Mouse (Mus musculus) stomach, embryonic 14.5 days (tissue): ENCODE data around the gene Fasn. TPM values are rescaled to one million over a fixed set of nuclear protein-coding genes. Genes with fewer than 3 reads are reported as not detected.
A peak's percentile ranks its signal among the peaks of the same experiment; 100 is the strongest.
"Not testable (repeated sequence)": the region's sequence is repeated elsewhere in the genome, so short reads cannot be mapped to it uniquely, and the experiment has no call there.

Experiments used
- ATAC-seq: fragments of 200-750 bp; cut with Nextera tagmentation; 2 replicates; pipeline ENCODE4 v1.8.0; 2017; ENCODE audit warnings: low read depth, moderate TSS enrichment; ENCODE audit not compliant: insufficient number of reproducible peaks, insufficient read depth, low FRiP score
- H3K27ac ChIP-seq: fragments of 300-500 bp; sonication (generic); 2 replicates; pipeline ENCODE4 v1.5.1; 2014; ENCODE audit warnings: mild to moderate bottlenecking, low read length, moderate library complexity, mixed read lengths
- H3K27me3 ChIP-seq: fragments of 300-500 bp; sonication (generic); 2 replicates; pipeline ENCODE4 v1.6.1; 2014; ENCODE audit warnings: low read length, control low read depth, mixed read lengths; ENCODE audit not compliant: control insufficient read depth, insufficient read depth
- H3K36me3 ChIP-seq: fragments of 300-500 bp; sonication (generic); 2 replicates; pipeline ENCODE4 v1.6.1; 2014; ENCODE audit warnings: mild to moderate bottlenecking, control low read depth, low read length, moderate library complexity, mixed read lengths; ENCODE audit not compliant: control insufficient read depth, insufficient read depth
- H3K4me1 ChIP-seq: fragments of 300-500 bp; sonication (generic); 2 replicates; pipeline ENCODE4 v1.6.1; 2014; ENCODE audit warnings: low read length, control low read depth, mixed read lengths; ENCODE audit not compliant: control insufficient read depth, insufficient read depth
- H3K4me2 ChIP-seq: fragments of 300-500 bp; sonication (generic); replicated peaks from 2 replicates; pipeline ENCODE4 v1.6.1; 2014; ENCODE audit warnings: low read depth, low read length, control low read depth
- H3K4me3 ChIP-seq: fragments of 300-500 bp; sonication (generic); 2 replicates; pipeline ENCODE4 v1.5.1; 2014; ENCODE audit warnings: low read depth, low read length, control low read depth
- H3K9ac ChIP-seq: fragments of 300-500 bp; sonication (generic); replicated peaks from 2 replicates; pipeline ENCODE4 v1.6.1; 2014; ENCODE audit warnings: low read depth, mild to moderate bottlenecking, control low read depth, low read length, moderate library complexity, mixed read lengths
- H3K9me3 ChIP-seq: fragments of 300-500 bp; sonication (generic); 2 replicates; pipeline ENCODE4 v1.6.1; 2016; ENCODE audit warnings: low read depth, low read length, control low read depth; ENCODE audit not compliant: control insufficient read depth
- WGBS: fragments of 180-500 bp; shearing (Covaris S2); extraction: QIAGEN DNeasy Blood & Tissue Kit; methylation state at CpG from one replicate; pipeline ENCODE4 v1.1.7; 2014; 5-methylcytosine and 5-hydroxymethylcytosine counted together
- polyA plus RNA-seq: library from polyadenylated mRNA; unstranded; fragments of >200 nt; fragmentation: Nextera tagmentation; extraction: Ambion mirVana; gene quantifications from 2 replicates; pipeline ENCODE4 v1.2.1, GENCODE M21; 2014

Gene Fasn
- polyA plus RNA-seq, 1 experiment from 2014 or later = 70.9 TPM

DNA sequence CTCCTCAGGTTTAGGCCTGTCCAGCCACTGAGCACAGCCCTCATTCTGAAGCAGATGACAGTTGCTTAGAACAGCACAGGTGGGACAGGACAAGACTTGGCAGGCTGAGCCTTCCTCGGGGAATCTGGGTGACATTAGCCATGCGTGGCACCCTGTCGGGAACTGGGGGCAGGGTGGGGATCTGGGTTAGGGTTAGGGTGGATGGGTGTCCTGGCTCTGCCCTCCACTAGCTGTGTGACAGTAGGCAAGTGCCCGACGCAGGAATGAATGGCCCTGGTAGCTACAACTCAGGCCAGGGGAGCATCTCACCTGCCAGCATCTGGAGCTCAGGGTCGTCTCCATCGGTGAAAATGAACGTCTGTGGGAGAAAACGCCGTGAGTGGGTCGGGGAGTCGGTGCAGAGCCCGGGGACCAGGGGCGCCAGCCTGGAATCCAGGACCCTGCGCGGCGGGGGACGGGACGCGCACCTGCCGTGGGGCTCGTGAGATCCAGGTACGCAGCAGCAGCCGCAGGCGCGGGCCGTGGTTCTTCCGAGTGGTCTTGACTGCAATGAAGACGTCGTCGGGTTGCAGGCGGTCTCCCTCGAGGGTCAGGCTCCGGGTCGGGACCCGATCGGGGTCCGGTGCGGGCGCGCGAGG, 40.8 kb downstream of the Fasn start:
- Histone ChIP-seq H3K27me3 (no peaks in the 10 kb centered on the region), H3K36me3 (peaks cover 29% of the 10 kb centered on the region), H3K9ac (peak overlapping the region; percentile 88), H3K4me2 (peak overlapping the region; percentile 93), H3K4me1 (peaks cover 7% of the 10 kb centered on the region; the same call in 1 of the 2 replicates), H3K4me3 (peak overlapping the region; percentile 85), H3K9me3 (no peaks in the 10 kb centered on the region), H3K27ac (peak overlapping the region; percentile 49)
- peak; percentile 11; the same call in 1 of the 2 replicates for ATAC-seq
- WGBS = 2% methylated on average over 42 of the region's 42 CpGs

DNA sequence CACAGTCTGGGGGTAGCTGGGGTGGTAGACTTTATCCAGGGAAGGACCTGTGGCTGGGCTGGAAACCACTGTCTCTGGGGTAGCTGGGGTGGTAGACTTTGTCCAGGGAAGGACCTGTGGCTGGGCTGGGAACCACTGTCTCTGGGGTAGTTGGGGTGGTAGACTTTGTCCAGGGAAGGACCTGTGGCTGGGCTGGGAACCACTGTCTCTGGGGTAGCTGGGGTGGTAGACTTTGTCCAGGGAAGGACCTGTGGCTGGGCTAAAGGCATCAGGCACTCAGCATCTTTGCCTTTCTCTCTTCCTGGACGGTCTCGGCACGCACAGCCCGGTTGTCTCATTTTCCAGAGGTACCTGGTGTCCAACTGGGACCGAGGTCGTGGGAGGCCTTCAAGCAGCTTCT, 43.0 kb downstream of the Fasn start:
- 94% methylated on average over 6 of the region's 6 CpGs for WGBS
- peaks cover 11% of the 10 kb centered on the region for H3K36me3 ChIP-seq
- not testable (repeated sequence) for H3K27me3 ChIP-seq, H3K9me3 ChIP-seq, H3K27ac ChIP-seq, H3K4me2 ChIP-seq, H3K9ac ChIP-seq, H3K4me1 ChIP-seq, ATAC-seq, H3K4me3 ChIP-seq

GRCm38 (mm10) chr11:120779876-120780275, 44.5 kb downstream of the Fasn start:
- Histone ChIP-seq H3K4me2 (no peak overlapping the region), H3K4me1 (peaks cover 1% of the 10 kb centered on the region), H3K4me3 (no peak overlapping the region), H3K36me3 (peaks cover 7% of the 10 kb centered on the region; the same call in 1 of the 2 replicates), H3K27ac (no peak overlapping the region), H3K9ac (no peak overlapping the region), H3K9me3 (no peaks in the 10 kb centered on the region), H3K27me3 (no peaks in the 10 kb centered on the region)
- ATAC-seq = no peak
- 87% methylated on average over 1 of the region's 1 CpGs for WGBS

- no peaks in the 10 kb centered on the region for H3K27me3 ChIP-seq
- peaks cover 7% of the 10 kb centered on the region; the same call in 1 of the 2 replicates for H3K36me3 ChIP-seq
- no peak overlapping the region for H3K4me3 ChIP-seq
- H3K4me2 ChIP-seq = no peak overlapping the region
- ATAC-seq = no peak
- no peaks in the 10 kb centered on the region for H3K9me3 ChIP-seq
- H3K4me1 ChIP-seq = no peaks in the 10 kb centered on the region; the same call in 1 of the 2 replicates
- WGBS = 35% methylated on average over 6 of the region's 6 CpGs
- H3K27ac ChIP-seq = no peak overlapping the region
- H3K9ac ChIP-seq = no peak overlapping the region
These were observed 47.2 kb downstream of the Fasn start for GRCm38 (mm10) chr11:120777123-120777522.

GRCm38 (mm10) chr11:120775774-120776469, 48.4 kb downstream of the Fasn start:
- Histone ChIP-seq H3K27me3 (no peaks in the 10 kb centered on the region), H3K36me3 (peaks cover 7% of the 10 kb centered on the region; the same call in 1 of the 2 replicates), H3K4me2 (no peak overlapping the region), H3K9ac (no peak overlapping the region), H3K9me3 (no peaks in the 10 kb centered on the region), H3K4me1 (no peaks in the 10 kb centered on the region; the same call in 1 of the 2 replicates), H3K4me3 (no peak overlapping the region), H3K27ac (no peak overlapping the region)
- peak; percentile 87 for ATAC-seq
- 22% methylated on average over 15 of the region's 15 CpGs for WGBS

GRCm38 (mm10) chr11:120773463-120774190, 50.7 kb downstream of the Fasn start:
- no peak for ATAC-seq
- Histone ChIP-seq H3K27me3 (no peaks in the 10 kb centered on the region), H3K4me3 (no peak overlapping the region), H3K4me1 (no peaks in the 10 kb centered on the region; the same call in 1 of the 2 replicates), H3K27ac (no peak overlapping the region), H3K9me3 (no peaks in the 10 kb centered on the region), H3K9ac (no peak overlapping the region), H3K4me2 (no peak overlapping the region), H3K36me3 (no peaks in the 10 kb centered on the region)
- WGBS = 83% methylated on average over 7 of the region's 7 CpGs

GRCm38 (mm10) chr11:120772749-120773148, 51.6 kb downstream of the Fasn start:
- Histone ChIP-seq H3K9ac (no peak overlapping the region), H3K4me1 (no peaks in the 10 kb centered on the region; the same call in 1 of the 2 replicates), H3K27ac (no peak overlapping the region), H3K27me3 (no peaks in the 10 kb centered on the region), H3K36me3 (no peaks in the 10 kb centered on the region), H3K4me3 (no peak overlapping the region), H3K4me2 (no peak overlapping the region), H3K9me3 (no peaks in the 10 kb centered on the region)
- no peak for ATAC-seq
- 68% methylated on average over 3 of the region's 3 CpGs for WGBS

DNA sequence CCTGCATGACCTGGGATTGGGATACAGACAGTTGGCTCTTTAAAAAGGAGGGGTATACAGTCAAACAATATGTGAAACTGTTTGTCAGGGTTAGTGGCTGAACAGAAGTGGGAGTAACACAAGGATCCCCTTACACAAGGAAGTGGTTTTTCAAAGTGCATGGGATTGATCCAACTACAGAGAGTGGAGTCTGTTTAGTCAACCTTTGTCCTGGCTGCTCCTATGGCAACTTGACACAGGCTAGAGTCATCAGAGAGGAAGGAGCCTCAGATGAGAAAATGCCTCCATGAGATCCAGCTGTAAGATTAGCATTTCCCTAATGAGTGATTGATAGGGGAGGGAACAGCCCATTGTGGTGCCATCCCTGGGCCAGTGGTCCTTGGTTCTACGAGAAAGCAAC, 56.1 kb downstream of the Fasn start:
- Histone ChIP-seq H3K36me3 (no peaks in the 10 kb centered on the region), H3K9ac (no peak overlapping the region), H3K27ac (no peak overlapping the region), H3K4me2 (no peak overlapping the region), H3K4me1 (no peaks in the 10 kb centered on the region), H3K9me3 (no peaks in the 10 kb centered on the region), H3K4me3 (no peak overlapping the region), H3K27me3 (no peaks in the 10 kb centered on the region)
- no peak for ATAC-seq
- 88% methylated on average over 1 of the region's 1 CpGs for WGBS
